Mouse (Mus musculus) sigmoid colon, adult 10 weeks (tissue): ENCODE measurements around the gene Pdzd7. TPM values are rescaled to one million over a fixed set of nuclear protein-coding genes. Genes with fewer than 3 reads are reported as not detected.

Experiments used
- polyA plus RNA-seq: library from polyadenylated mRNA; stranded (reverse); fragments of 350-450 nt; fragmentation: Illumina TruSeq; extraction: RNeasy Lipid Tissue Mini Kit (QIAGEN cat#74804); gene quantifications from one replicate; pipeline ENCODE4 v1.2.3, GENCODE M21; 2014; ENCODE audit warnings: low read depth, low replicate concordance

Pdzd7 gene
- 6.2 TPM for polyA plus RNA-seq

DNA sequence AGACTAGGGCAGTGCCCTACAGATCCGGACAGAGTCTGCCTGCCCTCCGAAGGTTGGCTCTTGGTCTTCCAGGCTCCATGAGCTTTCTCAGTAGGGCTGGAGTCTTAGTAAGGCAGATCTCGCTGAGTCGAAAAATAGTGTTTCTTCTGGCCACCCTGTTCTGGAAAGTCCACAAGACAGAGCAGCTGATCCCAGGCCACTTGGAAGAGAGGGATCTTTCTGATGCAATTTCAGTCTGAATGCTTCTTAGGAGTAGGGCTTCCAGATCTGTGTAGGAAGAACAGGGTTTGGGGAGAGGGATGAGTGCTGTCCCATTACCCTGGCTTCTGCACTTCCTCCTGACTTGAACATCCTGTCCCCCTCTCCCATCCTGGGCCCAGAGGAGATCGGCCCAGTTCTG lies at the start of gene Pdzd7:
Gene Pdzd7, minus strand, starts transcription at position 67 of the 400 bp plus-strand sequence.

DNA sequence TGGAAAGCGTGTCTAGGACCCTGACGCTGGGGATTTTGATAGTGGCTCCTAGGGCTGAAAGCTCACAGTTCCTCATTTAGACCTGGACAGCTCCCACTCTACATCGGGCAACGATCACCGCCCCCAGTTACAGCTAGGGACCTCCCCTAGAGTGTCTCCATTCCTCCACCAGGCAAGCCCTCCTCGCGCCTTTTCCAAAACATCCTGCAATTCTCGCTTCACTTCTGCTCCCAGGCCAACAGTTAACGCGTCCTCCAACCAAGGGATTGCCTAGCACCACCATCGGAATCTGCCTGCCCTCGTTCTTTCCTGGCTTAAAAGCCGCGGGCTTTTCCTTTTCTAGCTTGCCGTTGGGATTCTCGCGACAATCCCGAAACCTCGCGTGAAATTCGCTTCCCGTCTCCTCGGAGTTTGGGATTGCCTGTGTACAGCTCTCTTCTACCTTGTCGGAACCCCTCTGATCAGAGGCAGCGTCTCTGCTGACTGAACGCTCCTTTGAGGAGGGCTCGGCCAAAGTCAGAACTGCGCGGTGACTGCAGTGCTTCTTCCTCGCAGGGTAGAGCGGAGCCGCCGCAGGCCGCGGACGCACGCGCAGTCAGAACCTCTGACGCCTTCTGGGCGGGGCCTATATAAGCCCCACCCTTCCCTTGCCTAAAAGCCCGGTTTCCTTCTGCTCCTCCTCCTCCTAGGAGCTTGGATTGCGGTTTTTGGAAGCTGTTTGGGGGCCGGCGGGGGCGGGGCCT lies 29.2 kb upstream of the Pdzd7 start, which contains the start of gene Kazald1:
Gene Kazald1, plus strand, starts transcription at position 662 of the 743 bp plus-strand sequence.

DNA sequence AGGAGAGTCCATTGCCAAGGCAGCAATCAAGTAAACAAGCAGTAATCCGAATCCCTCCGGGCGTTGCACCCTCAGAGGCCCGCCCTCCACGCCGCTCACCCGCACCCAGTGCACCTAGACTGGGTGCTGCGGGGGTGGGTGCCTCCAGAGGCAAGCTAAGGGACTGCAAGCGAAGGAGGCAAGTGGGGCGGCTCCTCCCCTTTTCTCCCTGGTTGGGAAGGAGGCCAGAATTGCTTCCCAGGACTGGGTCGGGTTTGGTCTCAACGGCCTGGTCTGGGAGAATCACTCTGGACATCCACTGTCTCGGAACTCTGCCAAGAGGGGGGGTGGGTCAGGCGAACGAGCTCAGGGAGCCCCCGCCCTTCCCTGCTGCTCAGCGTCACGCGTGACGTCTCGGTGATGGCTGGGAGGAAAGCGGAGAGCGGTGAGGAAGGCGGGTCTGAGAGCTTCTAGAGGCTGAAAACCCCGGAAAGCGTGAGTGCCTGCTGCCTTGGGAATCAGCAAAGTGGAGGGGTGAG lies 2.0 kb upstream of the Pdzd7 start, which contains the start of gene Sfxn3:
Gene Sfxn3, plus strand, starts transcription at position 87 of the 518 bp plus-strand sequence.

DNA sequence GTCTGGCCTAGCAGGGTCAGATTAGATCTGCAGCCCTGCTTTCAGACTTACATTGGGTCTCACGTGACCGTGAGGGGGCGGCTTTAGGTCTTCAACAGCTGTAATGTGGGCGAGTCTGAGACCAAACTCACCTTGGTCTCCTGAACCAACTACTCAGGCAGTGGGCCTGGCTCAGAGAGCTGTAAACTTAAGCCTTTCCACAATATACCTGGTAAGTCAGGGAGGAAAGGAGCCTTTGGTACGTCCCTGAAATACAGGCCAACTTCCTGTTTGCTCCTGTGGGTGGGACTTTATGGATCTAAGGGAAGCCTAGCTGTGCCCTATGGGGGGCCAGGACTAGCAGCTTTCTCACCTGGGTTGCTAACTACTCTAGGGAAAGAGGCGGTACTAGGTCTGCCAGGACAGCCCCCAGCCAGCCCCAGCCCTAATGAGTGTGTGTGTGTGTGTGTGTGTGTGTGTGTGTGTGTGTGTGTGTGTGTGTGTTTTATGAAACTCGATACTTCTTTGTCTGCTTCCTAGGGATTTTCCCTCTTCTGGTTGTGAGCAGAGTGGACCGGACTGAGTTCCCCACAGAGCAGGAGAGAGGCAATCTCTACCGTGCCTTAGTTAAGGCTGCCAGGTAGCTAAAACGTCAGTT lies 31.1 kb downstream of the Pdzd7 start, which contains the start of gene Lzts2:
Gene Lzts2, plus strand, starts transcription at position 80 of the 637 bp plus-strand sequence.

DNA sequence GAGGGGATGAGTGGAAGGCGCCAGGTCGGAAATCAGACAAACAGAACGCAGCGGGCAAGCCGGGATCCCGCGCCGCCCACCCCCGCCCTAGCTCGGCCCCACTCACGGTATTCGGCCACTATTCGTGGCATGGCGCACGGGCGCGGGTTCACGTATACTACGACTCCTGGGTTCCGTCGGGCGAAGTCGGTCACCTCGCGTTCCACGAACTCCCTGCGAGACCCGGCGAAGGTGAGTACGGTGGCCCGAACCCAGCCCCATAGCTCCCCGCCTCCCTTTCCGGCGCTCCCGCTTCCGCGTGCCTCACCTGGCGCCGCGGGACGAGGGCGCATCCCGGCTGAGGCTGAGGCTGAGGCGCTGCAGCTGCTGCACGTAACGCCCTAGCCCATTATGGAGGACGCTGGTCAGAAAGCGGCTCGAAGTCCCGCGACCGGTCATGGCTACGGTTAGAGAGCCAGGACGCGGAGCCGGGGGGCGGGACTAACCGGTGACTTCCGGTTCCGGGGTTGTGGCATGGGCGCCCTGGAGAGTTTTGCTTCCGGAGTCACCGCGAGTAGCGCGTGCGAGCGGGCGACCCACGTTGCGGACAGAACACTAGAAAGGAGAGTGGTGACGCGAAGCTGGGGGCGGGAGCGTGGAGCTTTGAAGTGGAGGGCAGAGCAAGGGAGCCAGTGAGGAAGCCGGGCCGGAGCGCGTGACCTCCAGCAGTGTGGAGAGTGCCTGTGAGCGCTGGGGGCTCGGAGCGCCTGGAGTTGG lies 39.4 kb downstream of the Pdzd7 start, which contains the start of gene Mrpl43:
Gene Mrpl43, minus strand, starts transcription at position 486 of the 756 bp plus-strand sequence.

DNA sequence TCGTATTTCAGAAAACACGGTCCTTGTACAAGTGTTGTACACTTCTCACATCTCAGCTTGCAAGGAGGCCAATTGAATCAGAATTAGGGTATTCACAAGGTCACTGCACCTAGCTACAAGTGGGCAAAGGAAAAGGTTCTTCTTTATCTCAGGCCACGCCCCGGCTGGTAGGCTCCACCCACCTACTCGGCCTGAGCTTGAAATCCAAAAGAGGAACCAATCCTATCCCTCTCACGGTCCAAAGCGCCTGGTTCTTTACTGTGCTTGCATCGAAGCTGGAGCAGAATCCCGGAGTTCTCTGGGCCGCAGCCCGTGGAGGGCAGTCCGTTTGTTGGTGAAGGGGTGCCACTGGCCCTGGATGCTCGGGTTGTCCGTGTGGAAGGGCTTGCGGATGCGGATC lies 40.1 kb downstream of the Pdzd7 start, which contains the start of gene Twnk:
Gene Twnk, plus strand, starts transcription at position 220 of the 400 bp plus-strand sequence.

DNA sequence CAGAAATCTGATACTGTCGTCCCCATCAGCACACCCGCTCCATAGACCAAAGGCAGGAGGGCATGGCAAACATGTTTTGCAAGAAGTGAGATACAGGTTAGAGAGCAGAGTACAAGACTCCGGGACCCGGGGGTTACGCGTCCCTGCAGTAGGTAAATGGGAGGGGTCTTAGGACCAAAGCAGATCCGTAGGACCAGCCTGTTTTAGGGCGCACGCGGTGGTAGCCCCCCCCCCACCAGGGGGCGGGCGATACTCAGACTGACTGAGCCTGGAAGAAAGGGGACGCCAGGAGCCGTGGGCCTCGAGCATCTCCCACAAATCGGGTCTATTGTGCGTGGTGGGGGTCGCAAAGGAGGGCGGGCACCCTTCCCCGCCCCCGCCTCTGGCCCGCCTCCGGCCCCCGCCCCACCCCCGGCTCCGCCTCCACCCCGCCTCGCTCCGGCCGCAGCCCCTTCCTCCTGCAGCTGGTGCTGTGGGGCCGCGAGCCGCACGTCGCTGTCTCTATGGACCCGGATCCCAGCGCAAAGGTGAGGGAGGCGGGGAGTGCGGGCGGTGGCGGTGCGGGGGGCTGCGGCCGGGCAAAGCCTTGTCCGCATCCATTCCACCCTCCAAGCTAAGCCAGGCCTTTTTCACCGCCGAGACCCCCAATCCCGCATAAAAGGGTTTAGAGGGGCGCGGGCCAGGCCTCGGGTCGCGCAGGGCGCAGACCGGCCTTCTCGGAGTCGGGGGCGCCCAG lies 56.5 kb downstream of the Pdzd7 start, which contains the start of gene Sema4g:
Gene Sema4g, plus strand, starts transcription at position 271 of the 736 bp plus-strand sequence.

Other genes with a start within 250 kb of the Pdzd7 start
- 48.4 TPM for gene Slf2, start 114.6 kb downstream of the Pdzd7 start, polyA plus RNA-seq
- 50.9 TPM for gene Sema4g, start 56.6 kb downstream of the Pdzd7 start, polyA plus RNA-seq
- gene Twnk, start 40.1 kb downstream of the Pdzd7 start, polyA plus RNA-seq, result 4.6 TPM
- 13.8 TPM for gene Mrpl43, start 39.3 kb downstream of the Pdzd7 start, polyA plus RNA-seq
- 11.9 TPM for gene Lzts2, start 31.3 kb downstream of the Pdzd7 start, polyA plus RNA-seq
- gene Sfxn3, start 1.8 kb upstream of the Pdzd7 start, polyA plus RNA-seq, result 30.7 TPM
- 0.44 TPM for gene Kazald1, start 29.5 kb upstream of the Pdzd7 start, polyA plus RNA-seq
- not detected for gene Tlx1, start 105.0 kb upstream of the Pdzd7 start, polyA plus RNA-seq
- gene Lbx1, start 190.1 kb upstream of the Pdzd7 start, polyA plus RNA-seq, result not detected